Mouse (Mus musculus) hindbrain, postnatal 0 days (tissue): ENCODE measurements around the gene Gm7073. TPM values are rescaled to one million over a fixed set of nuclear protein-coding genes. Genes with fewer than 3 reads are reported as not detected.

ENCODE experiments used
- ATAC-seq: fragments of 200-750 bp; cut with Nextera tagmentation; 2 replicates; pipeline ENCODE4 v1.8.0; 2017; ENCODE audit warnings: mild to moderate bottlenecking, moderate TSS enrichment, moderate library complexity
- DNase-seq: peaks from one replicate; pipeline ENCODE4 v3.0.0-alpha.2; 2015; ENCODE audit warnings: low spot score
- H3K27ac ChIP-seq: fragments of 300-500 bp; sonication (generic); 2 replicates; pipeline ENCODE4 v1.5.1; 2014; ENCODE audit warnings: mild to moderate bottlenecking
- H3K27me3 ChIP-seq: fragments of 300-500 bp; sonication (generic); 2 replicates; pipeline ENCODE4 v1.6.1; 2014; ENCODE audit warnings: low read length, mixed read lengths; ENCODE audit not compliant: insufficient read depth
- H3K36me3 ChIP-seq: fragments of 300-500 bp; sonication (generic); 2 replicates; pipeline ENCODE4 v1.6.1; 2014; ENCODE audit warnings: low read length, mixed read lengths; ENCODE audit not compliant: insufficient read depth
- H3K4me1 ChIP-seq: fragments of 300-500 bp; sonication (generic); 2 replicates; pipeline ENCODE4 v1.6.1; 2014; ENCODE audit warnings: antibody characterized with exemption, low read length, mixed read lengths; ENCODE audit not compliant: insufficient read depth
- H3K4me2 ChIP-seq: fragments of 300-500 bp; sonication (generic); 2 replicates; pipeline ENCODE4 v1.6.1; 2014; ENCODE audit warnings: low read depth, mild to moderate bottlenecking, low read length, moderate library complexity, mixed read lengths
- H3K4me3 ChIP-seq: fragments of 300-500 bp; sonication (generic); 2 replicates; pipeline ENCODE4 v1.5.1; 2014; ENCODE audit warnings: low read length
- H3K9ac ChIP-seq: fragments of 300-500 bp; sonication (generic); replicated peaks from 2 replicates; pipeline ENCODE4 v1.6.1; 2014; ENCODE audit warnings: mild to moderate bottlenecking, low read length, moderate library complexity, mixed read lengths
- H3K9me3 ChIP-seq: fragments of 300-500 bp; sonication (generic); 2 replicates; pipeline ENCODE4 v1.6.1; 2016; ENCODE audit warnings: low read length, mixed read lengths
- CTCF ChIP-seq: IDR thresholded peaks from 2 replicates; pipeline ENCODE4 v1.5.1; 2016; ENCODE audit warnings: antibody characterized with exemption, control low read depth, low read depth
- WGBS: fragments of 180-500 bp; shearing (Covaris S2); extraction: QIAGEN DNeasy Blood & Tissue Kit; methylation state at CpG from one replicate; pipeline ENCODE4 v1.1.7; 2014; 5-methylcytosine and 5-hydroxymethylcytosine counted together
- polyA plus RNA-seq: library from polyadenylated mRNA; unstranded; fragments of >200 nt; fragmentation: Nextera tagmentation; extraction: Ambion mirVana; gene quantifications from 2 replicates; pipeline ENCODE4 v1.2.1, GENCODE M21; 2015
- total RNA-seq: library from RNA; depleted of rRNA; stranded (reverse); fragments of >200 nt; gene quantifications from 2 replicates; pipeline ENCODE4 v1.2.3, GENCODE M21; 2014

Gm7073 gene
- total and polyA plus RNA-seq, 2 experiments from 2014 or later, result not detected

DNA sequence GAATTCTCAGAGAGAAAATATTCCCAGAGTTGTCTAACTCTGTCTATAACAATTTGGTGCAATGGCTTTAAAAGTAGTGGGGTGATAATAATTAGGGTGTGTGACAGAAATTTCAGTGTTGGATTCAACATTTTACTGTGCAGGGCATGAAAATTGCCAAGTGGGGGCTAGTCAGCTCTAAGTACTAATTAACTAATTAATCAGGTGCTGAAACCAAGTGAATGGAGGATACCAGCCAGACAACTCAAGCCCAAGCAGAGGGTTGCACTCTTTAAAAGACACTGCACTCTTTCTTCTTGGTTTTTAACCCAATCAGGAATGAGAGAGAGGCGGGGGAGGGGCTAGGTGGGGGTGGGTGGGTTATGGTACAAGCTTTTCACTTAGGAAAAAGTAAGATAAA lies 6.4 kb upstream of the Gm7073 start:
- Histone ChIP-seq H3K9me3 (no peaks in the 10 kb centered on the region), H3K4me3 (no peak overlapping the region), H3K36me3 (no peaks in the 10 kb centered on the region), H3K4me2 (no peak overlapping the region), H3K27me3 (no peaks in the 10 kb centered on the region), H3K27ac (no peak overlapping the region), H3K9ac (no peak overlapping the region), H3K4me1 (no peaks in the 10 kb centered on the region)
- 14% methylated on average over 1 of the region's 1 CpGs for WGBS
- DNase-seq, result no peak
- no peak for TF ChIP-seq CTCF
- no peak for ATAC-seq

DNA sequence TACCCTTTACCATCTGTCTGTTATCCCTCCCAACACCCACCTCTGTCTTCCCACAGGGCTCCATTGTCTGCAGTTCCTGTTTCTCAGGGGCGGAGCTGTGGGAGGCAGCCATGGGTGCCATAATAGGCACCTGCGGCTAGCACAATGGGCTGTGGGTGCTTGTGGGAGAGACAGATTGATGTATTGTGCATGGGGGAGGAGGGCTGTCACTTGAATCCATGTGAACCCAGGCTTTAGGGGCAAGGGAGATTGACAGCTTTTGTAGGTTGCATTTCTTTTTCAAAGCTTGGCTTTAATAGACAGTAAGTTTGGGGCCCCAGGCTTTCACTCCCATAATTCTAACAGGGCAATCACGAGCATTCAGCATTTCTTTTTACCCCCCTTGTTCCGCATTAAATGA lies 5.0 kb upstream of the Gm7073 start:
- 39% methylated on average over 4 of the region's 4 CpGs for WGBS

DNA sequence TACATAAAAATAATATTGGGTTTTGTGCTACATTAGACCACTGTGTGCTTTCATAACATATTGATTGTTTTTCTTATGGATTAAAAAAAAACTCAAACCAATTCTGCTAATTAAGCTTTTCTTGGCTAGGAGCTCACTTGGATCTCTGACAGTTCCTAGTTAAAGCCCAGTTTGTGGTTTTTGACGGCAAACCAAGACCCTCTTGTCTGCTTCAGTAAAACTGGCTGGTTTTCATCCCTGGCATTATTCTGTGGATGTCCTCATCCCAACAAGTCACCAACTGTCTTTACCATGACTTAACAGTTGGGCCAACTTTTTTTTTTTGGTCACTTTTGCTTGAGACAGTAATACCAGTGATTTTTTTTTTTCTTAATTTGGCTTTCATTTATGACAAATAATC lies 3.9 kb upstream of the Gm7073 start:
- H3K27me3 ChIP-seq, result no peaks in the 10 kb centered on the region
- H3K4me3 ChIP-seq, result no peak overlapping the region
- no peak for ATAC-seq
- DNase-seq, result peak; percentile 28
- no peak overlapping the region for H3K9ac ChIP-seq
- no peak overlapping the region for H3K4me2 ChIP-seq
- no peaks in the 10 kb centered on the region for H3K9me3 ChIP-seq
- no peak overlapping the region for H3K27ac ChIP-seq
- no peaks in the 10 kb centered on the region for H3K4me1 ChIP-seq
- no peaks in the 10 kb centered on the region for H3K36me3 ChIP-seq
- whole genome bisulfite sequencing, result 42% methylated on average over 1 of the region's 1 CpGs
- TF ChIP-seq CTCF, result no peak

More for the DNA sequence above, 5.0 kb upstream of the Gm7073 start:
- Histone ChIP-seq H3K4me2 (no peak overlapping the region), H3K9me3 (no peaks in the 10 kb centered on the region), H3K4me1 (no peaks in the 10 kb centered on the region), H3K4me3 (no peak overlapping the region), H3K36me3 (no peaks in the 10 kb centered on the region), H3K27ac (no peak overlapping the region), H3K9ac (no peak overlapping the region), H3K27me3 (no peaks in the 10 kb centered on the region)
- TF ChIP-seq CTCF, result no peak
- no peak for DNase-seq
- ATAC-seq, result no peak

DNA sequence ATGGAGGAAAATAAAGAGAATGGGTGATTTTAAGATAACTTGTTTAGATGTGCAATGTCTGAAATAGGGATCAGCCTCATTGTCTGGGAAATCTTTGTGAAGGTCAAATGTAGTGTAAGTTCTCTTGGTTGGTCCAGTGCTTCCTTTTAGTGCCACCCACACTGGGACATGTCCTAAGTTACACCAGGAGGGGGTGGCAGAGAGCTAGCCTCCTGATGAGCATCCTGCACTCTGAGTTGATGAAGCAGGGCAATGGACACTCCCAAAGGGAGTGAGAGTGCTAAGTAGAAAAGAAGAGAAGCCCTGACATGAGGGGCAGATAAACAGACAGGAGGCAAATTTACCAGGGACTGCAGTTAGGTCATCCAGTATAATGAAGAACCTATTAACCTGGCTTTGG lies 35.1 kb downstream of the Gm7073 start:
- Histone ChIP-seq H3K9ac (no peak overlapping the region), H3K36me3 (no peaks in the 10 kb centered on the region), H3K27me3 (no peaks in the 10 kb centered on the region), H3K9me3 (no peaks in the 10 kb centered on the region), H3K4me1 (no peaks in the 10 kb centered on the region), H3K27ac (no peak overlapping the region), H3K4me2 (no peak overlapping the region), H3K4me3 (no peak overlapping the region)
- peak; percentile 68 for TF ChIP-seq CTCF
- ATAC-seq, result peak; percentile 64; the same call in 1 of the 2 replicates
- DNase-seq, result peak; percentile 52

DNA sequence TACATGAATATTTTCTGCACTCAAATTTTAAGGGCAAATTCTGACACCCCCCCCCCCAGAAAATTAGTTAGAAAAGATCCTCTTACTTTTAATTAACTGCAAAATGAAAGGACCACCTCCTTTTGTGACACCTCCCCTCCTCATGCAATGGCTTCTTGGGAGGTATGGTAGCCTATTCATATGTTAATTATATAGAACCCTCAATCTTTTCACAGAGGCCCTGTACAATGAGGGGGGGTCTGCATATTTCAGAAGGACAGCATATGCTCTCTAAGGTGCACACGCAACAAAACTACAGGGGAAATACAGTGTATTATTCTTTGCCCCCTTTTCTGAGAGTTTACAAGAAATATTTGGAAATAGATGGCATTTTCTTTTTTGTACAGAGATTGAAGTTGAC lies 41.3 kb downstream of the Gm7073 start:
- H3K4me3 ChIP-seq, result no peak overlapping the region
- no peak overlapping the region for H3K4me2 ChIP-seq
- DNase-seq, result no peak
- no peak for ATAC-seq
- H3K4me1 ChIP-seq, result no peaks in the 10 kb centered on the region
- H3K9ac ChIP-seq, result no peak overlapping the region
- TF ChIP-seq CTCF, result no peak
- H3K36me3 ChIP-seq, result no peaks in the 10 kb centered on the region
- H3K9me3 ChIP-seq, result no peaks in the 10 kb centered on the region
- WGBS, result 35% methylated on average over 1 of the region's 1 CpGs
- H3K27me3 ChIP-seq, result no peaks in the 10 kb centered on the region
- no peak overlapping the region for H3K27ac ChIP-seq

DNA sequence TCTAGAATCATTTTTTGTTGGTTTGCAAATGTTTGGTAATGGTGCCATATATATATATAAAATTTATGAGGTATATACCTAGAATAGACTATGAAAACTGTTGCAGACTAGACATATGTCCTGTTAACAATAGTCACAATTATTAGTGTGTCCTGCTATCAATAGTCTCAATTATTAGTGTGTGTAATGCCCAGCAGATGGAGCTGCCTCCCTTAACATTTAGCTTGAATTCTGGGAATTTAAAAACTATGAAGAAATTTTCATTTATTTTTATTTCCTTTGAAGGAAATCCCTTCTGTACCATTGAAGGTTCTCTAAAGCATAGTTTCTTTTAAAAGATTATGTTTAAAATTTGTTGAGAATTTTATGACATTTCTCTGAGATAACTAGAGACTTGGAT lies 43.7 kb downstream of the Gm7073 start:
- Histone ChIP-seq H3K4me2 (no peak overlapping the region), H3K36me3 (no peaks in the 10 kb centered on the region), H3K4me3 (no peak overlapping the region), H3K27ac (no peak overlapping the region), H3K27me3 (no peaks in the 10 kb centered on the region), H3K9me3 (no peaks in the 10 kb centered on the region), H3K4me1 (no peaks in the 10 kb centered on the region), H3K9ac (no peak overlapping the region)
- DNase-seq (peak; percentile 9), ATAC-seq (no peak)
- peak; percentile 53 for TF ChIP-seq CTCF

DNA sequence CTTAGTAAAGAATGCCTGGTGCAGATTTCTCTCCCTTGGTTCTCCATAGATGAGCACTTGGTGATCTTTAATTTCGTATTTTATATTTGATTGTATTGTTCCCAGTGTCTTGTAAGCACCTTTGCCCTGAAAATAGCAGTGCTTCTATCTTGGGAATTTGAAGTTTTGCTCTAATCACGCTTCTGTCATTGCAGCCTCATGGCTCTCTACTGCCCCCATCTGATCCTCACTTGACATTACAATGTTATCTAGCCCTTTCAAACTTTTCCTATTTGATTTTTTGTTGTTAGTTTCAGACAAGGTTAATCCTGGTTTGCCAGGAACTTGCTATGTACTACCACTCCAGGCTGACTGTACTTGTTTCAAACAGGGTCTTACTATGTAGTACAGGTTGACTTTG lies 75.3 kb downstream of the Gm7073 start:
- H3K9ac ChIP-seq, result no peak overlapping the region
- H3K27ac ChIP-seq, result no peak overlapping the region
- no peaks in the 10 kb centered on the region for H3K36me3 ChIP-seq
- peak; percentile 59 for TF ChIP-seq CTCF
- H3K4me3 ChIP-seq, result no peak overlapping the region
- 22% methylated on average over 2 of the region's 2 CpGs for WGBS
- ATAC-seq (no peak), DNase-seq (peak; percentile 15)
- no peaks in the 10 kb centered on the region for H3K9me3 ChIP-seq
- H3K27me3 ChIP-seq, result no peaks in the 10 kb centered on the region
- H3K4me2 ChIP-seq, result no peak overlapping the region
- no peaks in the 10 kb centered on the region for H3K4me1 ChIP-seq
